Mouse (Mus musculus) small intestine, adult 2 months (tissue): ENCODE measurements at regions not wholly inside any gene's neighbourhood (a gene's known extent, or its start where the extent isn't known, plus 50 kb on each side); places are given as distances from the start of the nearest gene placed in this dataset.

Source experiments
- H3K27ac ChIP-seq: fragments of 200-500 bp; 2 replicates; pipeline ENCODE4 v1.5.1; 2012; ENCODE audit warnings: low read depth, low read length, control low read depth, inconsistent platforms; ENCODE audit not compliant: insufficient read depth
- H3K27me3 ChIP-seq: fragments of 200-500 bp; 2 replicates; pipeline ENCODE4 v1.6.1; 2012; ENCODE audit warnings: mild to moderate bottlenecking, moderate library complexity, low read length, inconsistent platforms; ENCODE audit not compliant: control insufficient read depth, insufficient read depth
- H3K36me3 ChIP-seq: fragments of 200-500 bp; 2 replicates; pipeline ENCODE4 v1.6.1; 2012; ENCODE audit warnings: mild to moderate bottlenecking, low read length, control low read depth, inconsistent platforms; ENCODE audit not compliant: control insufficient read depth, insufficient read depth
- H3K4me1 ChIP-seq: fragments of 200-500 bp; 2 replicates; pipeline ENCODE4 v1.6.1; 2012; ENCODE audit warnings: low read length, inconsistent platforms, mixed read lengths; ENCODE audit not compliant: control insufficient read depth, insufficient read depth, insufficient read length
- H3K4me3 ChIP-seq: fragments of 200-500 bp; 2 replicates; pipeline ENCODE4 v1.5.1; 2012; ENCODE audit warnings: low read depth, mild to moderate bottlenecking, control low read depth, inconsistent platforms, low read length, moderate library complexity
- CTCF ChIP-seq: fragments of 200-500 bp; IDR thresholded peaks from 2 replicates; pipeline ENCODE4 v1.5.1; 2012; ENCODE audit warnings: low read depth, mild to moderate bottlenecking, control low read depth, inconsistent platforms, low read length, moderate library complexity, mixed read lengths; ENCODE audit not compliant: insufficient replicate concordance, insufficient read length; ENCODE audit errors: extremely low read depth
- POLR2A ChIP-seq: fragments of 200-500 bp; IDR thresholded peaks from 2 replicates; pipeline ENCODE4 v1.6.1; 2012; ENCODE audit warnings: low read depth, mild to moderate bottlenecking, control low read depth, inconsistent platforms, low read length, moderate library complexity
- WGBS: fragments of 180-500 bp; shearing (Covaris S2); methylation state at CpG from one replicate; pipeline ENCODE4 v1.1.7; 2018; 5-methylcytosine and 5-hydroxymethylcytosine counted together

- Histone ChIP-seq H3K4me1 (no peaks in the 10 kb centered on the region), H3K4me3 (no peak overlapping the region), H3K27me3 (no peaks in the 10 kb centered on the region), H3K36me3 (no peaks in the 10 kb centered on the region), H3K27ac (no peak overlapping the region)
- TF ChIP-seq CTCF (no peak), POLR2A (no peak)
- WGBS, result 65% methylated on average over 10 of the region's 10 CpGs
Observed at GRCm38 (mm10) chr4:131500928-131501650, 337.0 kb downstream of the Ptpru start.

- Histone ChIP-seq H3K4me1 (no peaks in the 10 kb centered on the region), H3K4me3 (no peak overlapping the region), H3K27ac (no peak overlapping the region), H3K36me3 (no peaks in the 10 kb centered on the region), H3K27me3 (no peaks in the 10 kb centered on the region)
- TF ChIP-seq POLR2A (no peak), CTCF (no peak)
- 59% methylated on average over 7 of the region's 7 CpGs for WGBS
Observed at GRCm38 (mm10) chr4:131508154-131508553, 329.9 kb downstream of the Ptpru start.

- WGBS, result 67% methylated on average over 3 of the region's 3 CpGs
- H3K4me3 ChIP-seq, result no peak overlapping the region
- TF ChIP-seq POLR2A (no peak), CTCF (no peak)
Observed at GRCm38 (mm10) chr4:131511586-131511985, 326.5 kb downstream of the Ptpru start.

GRCm38 (mm10) chr4:131512768-131513167 lies 325.3 kb downstream of the Ptpru start:
- no peak overlapping the region for H3K4me3 ChIP-seq
- no peak overlapping the region for H3K27ac ChIP-seq
- H3K36me3 ChIP-seq, result no peaks in the 10 kb centered on the region
- H3K4me1 ChIP-seq, result no peaks in the 10 kb centered on the region
- H3K27me3 ChIP-seq, result no peaks in the 10 kb centered on the region
- 33% methylated on average over 7 of the region's 7 CpGs for WGBS
- no peak for TF ChIP-seq CTCF
- no peak for TF ChIP-seq POLR2A

More at GRCm38 (mm10) chr4:131511586-131511985, 326.5 kb downstream of the Ptpru start:
- Histone ChIP-seq H3K36me3 (no peaks in the 10 kb centered on the region), H3K4me1 (no peaks in the 10 kb centered on the region), H3K27ac (no peak overlapping the region), H3K27me3 (no peaks in the 10 kb centered on the region)

GRCm38 (mm10) chr4:131520636-131521306 lies 317.3 kb downstream of the Ptpru start:
- WGBS, result 74% methylated on average over 10 of the region's 10 CpGs
- Histone ChIP-seq H3K27ac (no peak overlapping the region), H3K36me3 (no peaks in the 10 kb centered on the region), H3K27me3 (no peaks in the 10 kb centered on the region), H3K4me1 (no peaks in the 10 kb centered on the region), H3K4me3 (no peak overlapping the region)
- no peak for TF ChIP-seq CTCF
- no peak for TF ChIP-seq POLR2A

GRCm38 (mm10) chr4:131521307-131521651 lies 316.8 kb downstream of the Ptpru start:
- Histone ChIP-seq H3K4me1 (no peaks in the 10 kb centered on the region), H3K27ac (no peak overlapping the region), H3K36me3 (no peaks in the 10 kb centered on the region), H3K27me3 (no peaks in the 10 kb centered on the region), H3K4me3 (no peak overlapping the region)
- 66% methylated on average over 8 of the region's 8 CpGs for WGBS
- TF ChIP-seq CTCF (no peak), POLR2A (no peak)

- Histone ChIP-seq H3K27me3 (no peaks in the 10 kb centered on the region), H3K36me3 (no peaks in the 10 kb centered on the region), H3K27ac (no peak overlapping the region), H3K4me1 (no peaks in the 10 kb centered on the region), H3K4me3 (no peak overlapping the region)
- WGBS, result 78% methylated on average over 3 of the region's 3 CpGs
- no peak for TF ChIP-seq CTCF
- no peak for TF ChIP-seq POLR2A
Observed at GRCm38 (mm10) chr4:131525236-131525635, 312.9 kb downstream of the Ptpru start.

GRCm38 (mm10) chr4:131530491-131530890 lies 307.6 kb downstream of the Ptpru start:
- Histone ChIP-seq H3K27ac (no peak overlapping the region), H3K27me3 (no peaks in the 10 kb centered on the region), H3K36me3 (no peaks in the 10 kb centered on the region), H3K4me3 (no peak overlapping the region), H3K4me1 (no peaks in the 10 kb centered on the region)
- 63% methylated on average over 5 of the region's 5 CpGs for WGBS
- TF ChIP-seq CTCF, result no peak
- TF ChIP-seq POLR2A, result no peak
